Mouse (Mus musculus) C2C12 (cell line): ENCODE measurements around the gene Gtpbp3. TPM values are rescaled to one million over a fixed set of nuclear protein-coding genes. Genes with fewer than 3 reads are reported as not detected.

Source experiments
- H3K27me3 ChIP-seq: one replicate; pipeline ENCODE4 v1.6.1; 2011; ENCODE audit not compliant: control insufficient read depth, insufficient read depth, insufficient read length
- H3K36me3 ChIP-seq: one replicate; pipeline ENCODE4 v1.6.1; 2011; ENCODE audit not compliant: control insufficient read depth, insufficient read depth
- H3K4me3 ChIP-seq: one replicate; pipeline ENCODE4 v1.5.1; 2011; ENCODE audit warnings: mild to moderate bottlenecking, control low read depth; ENCODE audit not compliant: poor library complexity, insufficient read depth, severe bottlenecking
- H3K79me2 ChIP-seq: one replicate; pipeline ENCODE4 v1.6.1; 2011; ENCODE audit not compliant: control insufficient read depth, insufficient read depth
- H3K79me3 ChIP-seq: one replicate; pipeline ENCODE4 v1.6.1; 2011; ENCODE audit warnings: low read depth, control low read depth
- H3ac ChIP-seq: one replicate; pipeline ENCODE3; 2011; ENCODE audit warnings: low read depth; ENCODE audit not compliant: control insufficient read depth, insufficient read length
- CEBPB ChIP-seq: IDR thresholded peaks from one replicate; pipeline ENCODE4 v1.6.1; 2011; ENCODE audit warnings: low read depth, mild to moderate bottlenecking, control low read depth, moderate library complexity
- CTCF ChIP-seq: IDR thresholded peaks from one replicate; pipeline ENCODE4 v1.5.1; 2011; ENCODE audit not compliant: control insufficient read depth, insufficient read depth, insufficient read length
- FOSL1 ChIP-seq: IDR thresholded peaks from one replicate; pipeline ENCODE4 v1.8.0; 2011; ENCODE audit warnings: mild to moderate bottlenecking, low read length; ENCODE audit not compliant: poor library complexity, insufficient read depth, severe bottlenecking
- MAX ChIP-seq: IDR thresholded peaks from one replicate; pipeline ENCODE4 v1.6.1; 2011; ENCODE audit warnings: mild to moderate bottlenecking, control low read depth
- MYOD1 ChIP-seq: IDR thresholded peaks from one replicate; pipeline ENCODE4 v1.6.1; 2011; ENCODE audit warnings: low read depth; ENCODE audit not compliant: control insufficient read depth, insufficient read length
- MYOG ChIP-seq: IDR thresholded peaks from one replicate; pipeline ENCODE4 v1.6.1; 2011; ENCODE audit not compliant: control insufficient read depth, insufficient read length; ENCODE audit errors: extremely low read depth
- USF1 ChIP-seq: IDR thresholded peaks from one replicate; pipeline ENCODE4 v1.6.1; 2011; ENCODE audit warnings: low read depth, mild to moderate bottlenecking, control low read depth, moderate library complexity
- polyA plus RNA-seq: library from polyadenylated mRNA; unstranded; fragments of >200 nt; fragmentation: generic; extraction: Trizol; gene quantifications from one replicate; pipeline ENCODE4 v1.2.1, GENCODE M21; 2012; ENCODE audit warnings: missing spikeins

Gtpbp3 gene
- polyA plus RNA-seq, 1 experiment = 21.4 TPM

DNA sequence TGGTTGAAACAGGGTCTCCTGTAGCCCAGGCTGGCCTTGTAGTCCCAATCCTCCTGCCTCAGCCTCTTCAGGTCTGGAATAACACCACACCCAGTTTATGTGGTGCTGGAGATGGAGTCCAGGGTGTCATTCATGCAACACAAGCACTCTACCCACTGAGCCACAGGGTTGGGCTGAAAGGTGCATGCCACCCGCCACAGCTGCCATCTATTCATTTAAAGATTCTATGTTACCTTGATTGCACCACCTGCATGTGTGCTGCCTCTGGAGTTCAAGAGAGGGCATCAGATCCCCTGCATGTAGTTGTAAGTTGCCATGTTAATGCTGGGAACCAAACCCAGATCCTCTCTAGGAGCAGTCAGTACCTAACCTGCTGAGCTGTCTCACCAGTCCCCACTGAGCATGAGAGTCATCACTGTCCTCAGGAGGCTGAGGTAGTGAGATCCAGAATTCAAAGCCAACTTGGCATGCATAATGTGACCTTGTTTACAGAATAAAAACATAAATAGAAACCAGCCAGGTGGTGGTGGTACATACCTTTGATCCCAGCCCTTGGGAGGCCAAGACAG lies 9.3 kb downstream of the Gtpbp3 start:
- H3K36me3 ChIP-seq = peaks cover 5% of the 10 kb centered on the region
- no peaks in the 10 kb centered on the region for H3K27me3 ChIP-seq
- no peak overlapping the region for H3ac ChIP-seq
- H3K79me3 ChIP-seq = no peaks in the 10 kb centered on the region
- H3K4me3 ChIP-seq = no peak overlapping the region
- TF ChIP-seq MYOD1 = no peak
- no peak for TF ChIP-seq MYOG
- TF ChIP-seq CTCF = no peak
- TF ChIP-seq MAX = no peak
- no peak for TF ChIP-seq FOSL1
- no peak for TF ChIP-seq USF1
- no peak for TF ChIP-seq CEBPB
- H3K79me2 ChIP-seq = no peaks in the 10 kb centered on the region

DNA sequence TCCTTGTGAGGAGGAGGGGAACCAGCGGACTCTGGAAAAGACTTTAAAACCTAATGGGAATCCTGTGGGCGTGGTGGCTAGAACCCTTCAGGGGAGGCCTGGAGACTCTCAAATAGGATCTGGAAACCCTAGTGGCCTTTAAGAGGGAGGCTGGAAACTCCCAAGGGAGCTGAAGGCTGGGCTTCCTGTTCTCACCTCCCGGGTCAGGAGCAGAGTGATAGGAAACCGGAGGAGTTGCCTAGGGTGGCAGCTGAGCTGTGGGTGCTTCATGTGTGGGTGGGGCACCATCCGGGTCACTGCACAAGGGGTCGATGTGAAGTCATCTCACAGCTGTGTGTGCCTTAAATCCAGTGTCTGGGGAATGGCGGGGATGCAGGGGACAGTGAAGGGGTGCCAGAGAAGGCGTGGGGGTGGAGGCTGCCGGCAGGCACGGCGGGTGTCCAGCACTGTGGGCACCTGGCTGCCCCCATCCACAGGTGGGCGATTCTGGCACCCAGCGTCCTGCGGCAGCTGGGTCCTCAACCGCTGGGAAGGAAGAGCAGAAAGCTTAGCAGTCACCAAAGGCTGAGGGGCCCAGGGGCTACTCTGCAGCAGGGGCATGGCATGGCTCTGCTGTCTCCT lies 10.1 kb downstream of the Gtpbp3 start:
- no peak overlapping the region for H3ac ChIP-seq
- H3K79me3 ChIP-seq = no peaks in the 10 kb centered on the region
- H3K79me2 ChIP-seq = no peaks in the 10 kb centered on the region
- H3K4me3 ChIP-seq = no peak overlapping the region
- H3K36me3 ChIP-seq = no peaks in the 10 kb centered on the region
- H3K27me3 ChIP-seq = no peaks in the 10 kb centered on the region
- TF ChIP-seq FOSL1 (no peak), USF1 (no peak), MYOG (no peak), CTCF (no peak), CEBPB (no peak), MAX (no peak)

DNA sequence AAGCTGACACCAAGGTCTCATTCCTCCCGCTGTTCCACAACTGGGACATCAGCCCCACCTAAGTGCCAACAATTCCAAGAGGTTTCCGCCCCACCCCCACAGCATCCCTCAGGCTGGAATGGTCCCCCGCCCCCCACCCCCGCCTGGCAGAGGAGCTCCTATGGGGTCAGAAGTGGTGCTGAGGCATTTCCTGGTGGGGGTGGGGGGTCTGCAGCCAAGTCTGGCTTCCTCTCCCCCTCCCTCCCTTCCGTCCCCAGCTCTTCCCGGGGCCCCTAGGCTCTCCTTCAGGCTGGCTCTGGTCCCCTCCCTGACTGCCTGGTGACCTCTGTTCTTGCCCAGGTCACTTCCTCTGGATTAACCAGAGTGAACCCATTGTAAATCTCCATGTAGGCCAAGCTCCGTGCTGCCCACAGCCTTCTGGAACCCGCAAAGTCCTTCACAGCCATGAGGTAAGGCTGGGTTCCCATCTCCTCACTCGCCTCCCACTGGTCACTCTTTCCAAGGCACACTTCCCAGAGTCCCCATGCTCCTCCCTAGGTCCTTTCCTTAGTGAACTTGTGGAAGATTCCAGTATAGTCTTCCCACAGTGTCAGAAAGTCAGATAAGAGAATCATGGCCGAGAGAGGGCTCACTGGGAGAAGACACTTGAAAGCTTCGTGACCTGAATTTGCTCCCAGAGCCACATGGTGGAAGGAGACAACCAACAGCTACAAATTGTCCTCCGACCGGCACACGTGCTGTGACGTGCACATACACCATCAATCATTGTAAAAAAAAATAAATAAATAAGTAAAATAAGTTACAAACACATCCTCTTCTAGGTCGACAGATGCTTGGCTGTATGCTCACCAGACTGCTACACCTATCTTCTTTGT lies 11.2 kb downstream of the Gtpbp3 start:
- no peak overlapping the region for H3K4me3 ChIP-seq
- TF ChIP-seq MYOG (no peak), FOSL1 (no peak), CTCF (no peak), USF1 (no peak), CEBPB (no peak), MYOD1 (no peak), MAX (no peak)
- no peaks in the 10 kb centered on the region for H3K27me3 ChIP-seq
- H3ac ChIP-seq = no peak overlapping the region
- H3K79me3 ChIP-seq = no peaks in the 10 kb centered on the region
- no peaks in the 10 kb centered on the region for H3K36me3 ChIP-seq
- no peaks in the 10 kb centered on the region for H3K79me2 ChIP-seq

DNA sequence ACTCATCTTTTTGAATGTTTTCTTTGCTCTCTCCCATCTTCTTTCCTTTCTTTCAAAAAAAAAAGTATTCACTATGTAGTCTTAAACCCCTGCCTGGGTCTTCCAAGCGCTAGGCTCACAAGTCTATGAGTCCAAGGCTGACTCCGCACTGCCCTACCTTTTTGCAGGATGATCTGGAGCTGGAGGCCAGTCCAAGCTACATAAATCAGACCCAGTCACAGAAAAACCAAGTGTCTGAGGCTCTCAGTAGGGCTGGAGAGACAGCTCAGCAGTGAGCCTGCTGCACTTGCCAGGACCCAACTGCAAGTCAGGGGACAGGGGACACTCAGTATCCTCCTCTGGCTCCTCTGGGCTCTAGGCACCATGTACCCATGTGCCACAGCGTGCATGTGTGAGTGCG lies 16.4 kb downstream of the Gtpbp3 start:
- no peaks in the 10 kb centered on the region for H3K79me3 ChIP-seq
- no peak overlapping the region for H3K4me3 ChIP-seq
- no peaks in the 10 kb centered on the region for H3K36me3 ChIP-seq
- H3K79me2 ChIP-seq = no peaks in the 10 kb centered on the region
- peaks cover 25% of the 10 kb centered on the region for H3K27me3 ChIP-seq
- no peak for TF ChIP-seq MYOG
- no peak for TF ChIP-seq MYOD1
- TF ChIP-seq MAX = no peak
- no peak for TF ChIP-seq CTCF
- TF ChIP-seq FOSL1 = no peak
- no peak for TF ChIP-seq CEBPB
- TF ChIP-seq USF1 = no peak
- H3ac ChIP-seq = no peak overlapping the region

DNA sequence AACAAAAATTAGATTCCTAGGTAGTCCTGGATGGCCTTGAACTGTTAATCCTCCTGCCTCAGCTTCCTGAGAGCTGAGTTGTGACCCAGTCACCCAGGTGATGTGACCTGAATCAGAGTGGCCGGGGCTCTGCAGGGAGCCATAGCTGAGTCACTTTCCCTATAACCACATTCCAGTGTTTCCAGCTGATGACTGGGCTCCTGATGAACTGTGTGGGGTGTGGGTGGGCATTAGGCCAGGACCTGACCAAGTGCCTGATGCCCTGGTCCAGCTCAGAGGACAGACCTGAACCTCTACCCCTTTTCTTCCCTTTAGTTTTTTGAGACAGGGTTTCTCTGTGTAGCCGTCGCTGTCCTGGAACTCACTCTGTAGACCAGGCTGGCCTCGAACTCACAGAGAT lies 17.4 kb downstream of the Gtpbp3 start:
- no peak overlapping the region for H3ac ChIP-seq
- TF ChIP-seq USF1 (no peak), FOSL1 (no peak), MYOG (no peak), CTCF (no peak), CEBPB (no peak), MYOD1 (no peak), MAX (no peak)
- peaks cover 34% of the 10 kb centered on the region for H3K27me3 ChIP-seq
- no peaks in the 10 kb centered on the region for H3K36me3 ChIP-seq
- no peak overlapping the region for H3K4me3 ChIP-seq
- no peaks in the 10 kb centered on the region for H3K79me3 ChIP-seq
- no peaks in the 10 kb centered on the region for H3K79me2 ChIP-seq
